Mouse (Mus musculus) cerebellum, postnatal 36 days (tissue): ENCODE data around the gene 5730522E02Rik.

Experiments used
- DNase-seq, 2 experiments: peaks; one replicate each; pipeline ENCODE4 v3.0.0; 2021 to 2022; ENCODE audit warnings: mixed read lengths in 2 of 2

Gene 5730522E02Rik

DNA sequence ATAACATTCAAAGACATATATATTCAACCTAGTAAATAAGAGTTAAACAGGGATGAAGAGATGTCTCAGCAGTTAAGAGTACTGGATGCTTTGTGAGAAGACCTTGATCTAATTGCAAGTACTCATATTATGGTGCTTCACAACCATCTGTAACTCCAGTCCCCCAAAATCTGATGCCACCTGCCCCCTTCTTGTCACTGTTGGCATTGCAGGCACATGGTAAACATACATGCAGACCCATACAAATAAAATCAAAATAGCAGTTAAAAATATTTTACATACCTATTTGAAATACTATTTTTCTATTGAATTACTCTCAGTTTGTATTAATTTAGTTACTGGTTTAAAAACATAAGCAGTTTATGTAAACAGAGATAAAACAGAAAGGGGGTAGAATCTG, 84.6 kb downstream of the 5730522E02Rik start:
- DNase-seq, result no peak

GRCm38 (mm10) chr11:26120781-26121557, 89.6 kb downstream of the 5730522E02Rik start:
- no peak for DNase-seq

GRCm38 (mm10) chr11:26117651-26118050, 92.9 kb downstream of the 5730522E02Rik start:
- no peak for DNase-seq

- no peak for DNase-seq
Measured at GRCm38 (mm10) chr11:26112206-26112605, 98.4 kb downstream of the 5730522E02Rik start.

DNA sequence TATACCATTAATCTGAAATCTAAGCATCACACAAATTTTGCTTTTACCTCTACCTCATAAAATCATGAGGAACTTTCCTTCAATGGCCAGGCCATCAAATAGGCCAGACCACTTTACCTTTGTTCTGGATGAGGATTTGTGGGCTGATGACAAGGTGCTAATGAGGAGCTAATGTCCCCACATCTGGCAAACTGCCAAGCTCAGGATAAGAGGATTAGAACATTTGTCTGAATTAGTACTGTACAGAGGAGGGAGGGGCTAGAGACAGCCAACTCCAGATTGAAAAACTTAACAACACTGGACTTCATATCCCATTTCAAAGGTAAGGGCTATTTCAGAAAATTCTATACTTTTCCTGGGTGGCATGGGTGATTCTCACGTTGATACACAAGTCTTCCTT, 101.9 kb downstream of the 5730522E02Rik start:
- DNase-seq, result no peak

- DNase-seq, result no peak
Measured at GRCm38 (mm10) chr11:26104680-26105079, 105.9 kb downstream of the 5730522E02Rik start.

- no peak for DNase-seq
Measured at GRCm38 (mm10) chr11:26103698-26104097, 106.9 kb downstream of the 5730522E02Rik start.

DNA sequence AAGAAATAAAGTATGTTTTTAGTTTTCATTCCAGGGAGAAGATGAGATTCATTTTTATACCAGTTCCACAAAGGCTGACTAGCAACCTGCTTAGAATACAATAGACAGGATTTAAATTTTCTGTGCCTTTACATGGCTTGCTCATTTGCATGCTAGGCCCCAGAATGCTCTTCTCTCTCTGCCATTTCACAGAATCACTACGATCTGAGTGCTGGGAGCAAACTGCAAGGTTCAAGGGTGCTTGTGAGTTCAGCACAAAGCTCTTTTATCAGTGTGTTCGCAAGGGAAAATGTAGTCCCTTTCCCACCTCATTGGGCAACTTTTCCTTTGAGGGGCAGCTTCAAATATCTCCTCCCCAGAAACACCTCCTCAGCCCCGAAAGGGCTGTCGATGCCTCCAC, 107.7 kb downstream of the 5730522E02Rik start:
- DNase-seq, result no peak

DNA sequence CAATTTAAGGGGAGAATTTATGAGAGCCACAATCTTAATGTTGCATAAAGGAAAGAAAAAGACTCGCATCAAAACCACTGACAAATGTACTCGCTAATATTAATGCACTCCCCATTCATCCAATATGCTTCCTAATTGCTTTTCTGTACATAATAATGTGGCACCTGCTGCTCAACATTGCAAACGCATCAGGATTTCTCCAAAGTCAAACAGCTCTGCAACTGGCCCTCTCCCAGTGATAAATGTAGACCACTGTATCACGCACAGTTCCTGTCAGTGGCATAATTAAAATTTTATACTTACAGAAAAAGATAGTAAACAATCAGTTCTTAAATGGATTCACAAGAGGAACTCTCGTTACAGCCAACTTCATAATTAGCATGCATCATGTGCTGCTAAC, 110.5 kb downstream of the 5730522E02Rik start:
- DNase-seq, result no peak

DNA sequence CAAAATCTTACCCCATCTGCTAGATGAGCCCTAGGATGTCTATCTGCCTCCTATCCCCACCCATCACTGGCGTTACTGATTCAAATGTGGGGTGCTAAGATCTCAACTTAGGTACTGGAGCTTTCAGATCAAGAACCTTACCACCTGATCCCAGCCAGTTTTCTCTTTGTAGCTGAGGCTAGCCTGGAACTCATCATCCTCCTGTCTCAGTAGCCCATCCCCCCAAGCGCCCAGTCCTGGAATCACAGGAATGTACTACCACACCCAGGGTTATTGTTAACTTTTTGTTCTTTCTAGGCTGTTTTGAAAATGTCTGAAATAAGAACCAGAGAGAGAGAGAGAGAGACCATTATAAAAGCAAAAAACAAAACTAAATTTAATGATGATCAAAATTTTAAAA, 111.6 kb downstream of the 5730522E02Rik start:
- no peak for DNase-seq

DNA sequence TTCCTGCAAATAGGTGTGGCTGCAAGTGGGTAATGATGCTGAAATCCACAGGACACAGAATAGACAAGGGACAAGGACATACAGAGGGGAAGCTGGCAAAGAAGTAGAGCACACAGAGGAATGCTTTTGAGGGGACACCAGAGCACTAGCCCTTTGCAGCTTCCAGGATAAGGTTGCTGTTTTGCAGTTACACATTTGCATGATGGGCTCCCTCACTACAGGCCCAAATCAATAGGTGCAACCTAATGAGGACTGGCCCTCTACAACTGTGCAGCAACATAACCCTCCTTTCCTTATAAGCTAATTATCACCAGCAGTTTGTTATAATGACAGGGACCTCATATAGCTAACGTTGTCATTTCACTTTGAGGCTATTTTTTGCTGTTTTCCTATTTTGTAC, 114.5 kb downstream of the 5730522E02Rik start:
- DNase-seq, result no peak

GRCm38 (mm10) chr11:26088993-26089392, 121.6 kb downstream of the 5730522E02Rik start:
- no peak for DNase-seq

- DNase-seq, result no peak
Measured at GRCm38 (mm10) chr11:26086679-26087078, 123.9 kb downstream of the 5730522E02Rik start.

- DNase-seq, result no peak
Measured at GRCm38 (mm10) chr11:26085380-26086035, 125.1 kb downstream of the 5730522E02Rik start.

DNA sequence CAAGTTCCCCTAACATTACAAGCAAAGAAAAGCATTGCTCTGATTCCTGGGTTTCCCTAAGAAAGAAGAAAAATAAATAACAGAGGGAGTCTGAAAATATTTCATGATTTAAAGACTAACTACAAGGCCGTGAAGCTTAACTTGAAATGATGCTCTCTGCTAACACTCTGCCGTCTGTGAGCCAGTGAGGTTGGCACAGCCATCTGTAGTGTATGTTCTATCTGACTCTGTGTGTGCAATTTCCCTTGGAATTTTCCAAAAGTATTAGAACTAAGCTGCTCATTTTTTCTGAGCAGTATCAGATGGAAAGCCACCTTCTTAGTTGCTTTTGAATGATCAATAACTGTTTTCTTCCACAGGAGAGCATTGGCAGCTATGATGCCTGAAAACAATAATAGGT, 134.2 kb downstream of the 5730522E02Rik start:
- no peak for DNase-seq

DNA sequence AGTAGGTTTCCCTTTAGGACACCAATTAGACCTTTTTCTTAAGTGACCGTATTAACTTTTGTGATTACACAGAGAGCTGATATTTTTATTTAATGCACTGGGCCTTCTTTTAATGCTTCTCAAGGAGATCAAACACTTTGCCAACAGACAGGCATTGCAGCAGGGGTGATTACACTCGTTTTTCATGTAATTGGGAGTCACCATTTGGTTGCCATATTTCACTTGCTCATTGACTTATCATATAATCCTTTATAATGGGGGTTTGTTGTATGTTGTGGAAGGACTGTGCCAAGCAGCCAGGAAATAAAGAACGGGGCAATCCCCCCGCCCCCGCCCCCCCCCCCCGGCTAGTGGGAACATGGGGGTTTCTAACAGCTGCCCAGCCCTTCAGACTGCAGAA, 135.0 kb downstream of the 5730522E02Rik start:
- no peak for DNase-seq

GRCm38 (mm10) chr11:26073638-26074294, 136.8 kb downstream of the 5730522E02Rik start:
- DNase-seq, result peak; percentile 11 to 18

GRCm38 (mm10) chr11:26072101-26072500, 138.5 kb downstream of the 5730522E02Rik start:
- DNase-seq, result no peak

GRCm38 (mm10) chr11:26063252-26063651, 147.3 kb downstream of the 5730522E02Rik start:
- no peak for DNase-seq

DNA sequence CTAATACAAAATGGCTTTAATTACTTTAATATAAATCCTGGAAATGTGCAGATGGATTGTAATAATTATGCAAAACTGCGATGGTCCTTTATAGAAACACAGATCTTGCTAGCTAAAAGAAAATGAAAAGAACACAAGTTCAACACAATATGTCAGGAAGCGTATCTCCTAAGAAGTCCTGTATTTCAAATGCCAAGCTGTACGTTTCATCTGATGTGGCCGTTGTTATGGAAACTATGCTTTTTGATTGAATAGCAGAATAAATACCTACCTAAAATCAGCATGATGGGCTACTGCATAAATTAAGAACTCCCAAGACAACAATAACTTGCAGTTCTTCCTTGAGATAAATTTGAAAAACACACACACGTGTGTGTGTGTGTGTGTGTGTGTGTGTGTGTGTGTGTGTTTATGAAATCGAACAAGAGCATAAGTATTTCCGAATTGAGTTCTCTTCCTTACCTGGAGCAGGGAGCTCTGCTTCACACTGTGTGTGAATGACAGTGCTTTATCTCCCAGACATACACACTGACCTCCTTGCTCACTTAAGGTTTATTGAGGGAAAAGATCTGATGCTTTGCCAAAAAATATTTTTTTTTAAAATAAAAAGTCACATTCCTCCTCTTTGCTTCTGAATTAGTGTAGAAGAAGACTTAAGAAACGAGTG, 149.0 kb downstream of the 5730522E02Rik start:
- DNase-seq, result no peak

DNA sequence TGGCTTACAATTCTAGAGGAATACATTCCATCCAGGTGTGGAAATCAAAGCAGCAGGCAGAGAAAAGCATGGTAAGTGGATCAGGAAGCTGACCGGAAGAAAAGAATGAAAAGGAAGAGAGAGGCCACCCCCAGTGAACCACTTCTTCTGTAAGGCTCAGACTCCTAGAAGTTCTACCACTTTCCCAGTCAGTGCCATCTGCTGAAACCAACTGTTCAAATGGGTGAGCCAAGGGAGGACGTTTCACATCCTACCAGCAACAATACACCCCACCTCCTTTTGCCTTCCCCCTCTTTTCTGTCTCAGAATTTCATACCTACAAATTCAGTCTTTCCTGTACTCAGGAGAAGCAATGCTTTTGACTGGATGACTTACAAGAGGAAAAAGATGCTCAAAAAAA, 197.0 kb downstream of the 5730522E02Rik start:
- DNase-seq, result no peak

DNA sequence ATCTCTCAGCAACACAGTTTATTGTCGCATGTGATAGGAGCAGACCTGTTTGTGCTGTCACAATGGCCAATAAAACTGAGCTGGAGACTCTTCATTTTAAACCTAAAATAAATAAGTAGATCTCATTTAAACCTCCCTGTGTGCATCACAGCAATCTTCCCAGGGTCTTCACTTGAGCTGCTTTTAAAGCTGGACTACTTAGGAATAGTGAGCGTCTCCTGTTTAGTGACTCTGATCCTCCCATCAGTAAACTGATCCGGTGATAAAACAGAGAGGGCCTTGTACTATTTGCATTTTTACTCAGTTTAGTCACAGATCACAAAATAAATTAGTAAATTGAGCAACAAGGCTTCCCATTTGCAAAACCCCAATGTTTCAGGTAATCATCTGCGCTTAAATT, 206.5 kb downstream of the 5730522E02Rik start:
- DNase-seq, result no peak

DNA sequence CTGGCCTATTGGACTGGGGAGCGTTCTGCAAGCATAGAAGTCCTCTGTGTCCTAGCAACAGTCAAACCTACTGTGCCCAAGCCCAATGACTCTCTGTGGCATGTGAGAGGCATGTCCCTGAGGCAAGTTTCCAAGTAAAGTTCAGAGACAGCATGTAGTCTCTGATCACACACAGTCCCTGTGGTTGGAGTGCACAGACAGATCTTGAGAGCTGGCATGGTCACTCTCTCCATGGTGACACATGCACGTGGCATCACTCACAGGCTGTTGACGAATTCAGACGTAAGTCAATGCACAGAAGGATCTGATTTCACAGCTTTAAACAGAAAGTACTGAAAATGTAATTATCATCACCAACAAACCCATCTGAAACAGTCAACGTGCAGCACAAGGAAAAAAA, 210.8 kb downstream of the 5730522E02Rik start:
- DNase-seq, result no peak
